Mouse (Mus musculus): ENCODE data around the gene Ap2a2.
"Not testable (repeated sequence)": the region's sequence is repeated elsewhere in the genome, so short reads cannot be mapped to it uniquely, and the experiment has no call there.

- not testable (repeated sequence) for TF ChIP-seq CTCF (IDR thresholded peaks at IDR 0.05; ENCODE audit: insufficient read depth, low read length); POLR2A (IDR thresholded peaks at IDR 0.05; ENCODE audit: borderline replicate concordance, extremely low read depth, low read depth, low read length)
Measured at GRCm38 (mm10) chr7:141638077-141638476, 76.1 kb downstream of the Ap2a2 start.
